Mouse (Mus musculus) adrenal gland, adult 8-10 months (tissue): Measurements from ENCODE around the gene Slc38a10. TPM values are rescaled to one million over a fixed set of nuclear protein-coding genes. Genes with fewer than 3 reads are reported as not detected.

Experiments used
- DNase-seq: peaks from one replicate; pipeline ENCODE4 v3.0.0; 2022
- total RNA-seq, 4 experiments: library from RNA; stranded (reverse); gene quantifications; 2 replicates each; pipeline ENCODE4 v1.2.4; 2022

Slc38a10 gene
- total RNA-seq, 4 experiments from 2014 or later: 155 to 215 (median 187) TPM

DNA sequence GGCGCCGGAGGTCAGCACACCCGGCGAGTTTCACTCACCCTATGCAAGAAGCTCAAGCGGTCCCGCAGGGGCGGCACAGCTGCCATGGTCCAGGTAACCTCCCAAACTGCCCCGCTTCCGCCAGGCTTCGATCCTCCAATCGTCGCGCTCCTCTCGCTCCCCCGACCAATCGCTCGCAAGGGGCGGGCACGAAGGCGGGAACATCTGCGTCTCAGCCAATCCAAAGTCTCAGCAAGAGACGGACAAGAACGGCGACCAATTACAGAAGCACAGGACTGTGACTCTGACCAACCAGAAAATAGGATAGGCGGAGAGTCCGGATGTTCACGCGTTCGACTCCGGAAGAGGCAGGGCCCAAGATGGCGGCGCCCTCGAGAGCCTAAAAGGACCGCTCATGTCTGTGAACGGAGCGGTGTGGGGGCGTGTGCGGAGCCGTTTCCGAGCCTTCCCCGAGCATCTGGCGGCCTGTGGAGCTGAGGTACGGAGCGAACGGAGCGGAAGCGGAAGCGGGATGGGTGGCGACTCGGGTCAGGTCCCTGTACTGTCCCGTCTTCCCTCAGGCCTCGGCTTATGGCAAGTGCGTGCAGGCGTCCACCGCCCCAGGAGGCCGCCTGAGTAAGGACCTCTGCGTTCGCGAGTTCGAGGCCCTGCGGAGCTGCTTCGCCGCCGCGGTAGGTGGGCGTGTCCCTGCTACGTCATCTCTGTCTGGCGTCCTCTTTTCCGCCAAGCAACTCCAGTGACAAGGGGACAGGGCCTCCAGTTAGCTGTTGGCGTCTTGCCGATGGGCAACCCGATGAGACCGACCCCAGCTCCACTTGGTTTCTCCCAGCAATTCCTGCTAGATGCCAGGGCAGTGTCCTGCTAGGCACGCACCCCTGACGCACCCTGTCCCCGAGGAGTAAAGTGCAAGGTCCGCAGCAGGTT lies 52.3 kb downstream of the Slc38a10 start, which contains the start of the genes Tepsin and Ndufaf8:
Gene Tepsin, minus strand, starts transcription at position 144 of the 924 bp plus-strand sequence.
Gene Ndufaf8, plus strand, starts transcription at position 341 of the 924 bp plus-strand sequence.
- peak; percentile 99 for DNase-seq

- peak; percentile 77 for DNase-seq
Measured at GRCm38 (mm10) chr11:120092817-120093591, 58.1 kb downstream of the Slc38a10 start.

GRCm38 (mm10) chr11:120090661-120091060 lies 60.5 kb downstream of the Slc38a10 start:
- no peak for DNase-seq

GRCm38 (mm10) chr11:120086702-120087152 lies 64.4 kb downstream of the Slc38a10 start, which contains the start of gene Cep131:
Cep131 (minus strand) TSS chr11:120086827.
- DNase-seq: peak; percentile 98

DNA sequence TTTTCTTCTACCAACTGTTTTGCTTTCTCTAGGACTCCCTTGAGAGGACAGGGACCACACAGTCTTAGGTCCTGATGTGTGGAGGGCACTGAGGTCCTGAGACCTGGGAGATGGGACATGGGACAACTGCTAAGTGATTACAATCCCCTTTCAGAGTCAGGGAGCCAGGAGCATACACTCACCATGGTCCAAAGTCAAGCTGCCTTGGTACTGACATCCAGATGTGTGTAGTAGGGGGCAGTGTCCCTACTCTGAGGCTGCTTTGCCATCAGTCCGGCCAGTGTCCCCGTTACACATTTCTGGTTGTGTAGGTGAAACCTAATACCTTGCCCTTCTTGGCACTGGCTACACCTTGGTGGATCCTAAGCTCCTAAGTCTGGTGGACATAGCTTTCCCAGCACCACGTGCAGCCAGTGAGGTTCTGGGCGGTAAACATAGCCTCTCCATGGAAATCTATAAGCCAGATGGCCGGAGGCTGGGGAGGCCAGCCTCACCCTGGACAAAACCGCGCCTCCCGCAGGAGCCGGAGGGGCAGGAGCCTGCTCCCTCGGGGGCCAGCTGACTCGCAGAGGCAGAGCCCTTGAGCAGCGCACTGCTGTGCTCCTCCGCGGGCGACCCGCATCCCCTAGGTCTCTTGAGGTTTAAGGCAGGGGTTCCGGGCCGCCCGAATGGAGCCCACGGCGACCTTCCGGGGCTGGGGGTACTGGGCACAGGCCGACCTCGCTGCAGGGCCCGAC lies 65.1 kb downstream of the Slc38a10 start:
- DNase-seq: no peak

- no peak for DNase-seq
Measured at GRCm38 (mm10) chr11:120080282-120080681, 70.9 kb downstream of the Slc38a10 start.

DNA sequence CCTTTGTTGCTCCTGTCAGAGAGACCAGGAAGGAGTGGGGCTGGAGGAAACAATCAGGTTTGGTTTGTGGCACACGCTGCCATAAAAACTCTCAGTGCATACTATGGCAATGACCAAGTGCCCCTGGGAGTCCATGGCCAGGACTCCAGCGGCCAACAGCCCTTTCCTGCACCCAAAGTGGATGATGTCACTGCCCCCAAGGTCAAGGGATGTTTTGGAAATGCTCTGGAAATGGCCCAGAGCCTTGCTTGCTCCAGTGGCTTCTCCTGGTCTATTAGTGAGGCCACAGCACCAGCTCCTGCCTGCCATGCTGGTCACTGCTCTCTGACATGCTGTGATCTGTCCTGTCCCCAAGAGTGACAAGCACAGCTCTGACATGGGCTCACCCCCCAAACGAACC lies 75.0 kb downstream of the Slc38a10 start:
- peak; percentile 89 for DNase-seq

DNA sequence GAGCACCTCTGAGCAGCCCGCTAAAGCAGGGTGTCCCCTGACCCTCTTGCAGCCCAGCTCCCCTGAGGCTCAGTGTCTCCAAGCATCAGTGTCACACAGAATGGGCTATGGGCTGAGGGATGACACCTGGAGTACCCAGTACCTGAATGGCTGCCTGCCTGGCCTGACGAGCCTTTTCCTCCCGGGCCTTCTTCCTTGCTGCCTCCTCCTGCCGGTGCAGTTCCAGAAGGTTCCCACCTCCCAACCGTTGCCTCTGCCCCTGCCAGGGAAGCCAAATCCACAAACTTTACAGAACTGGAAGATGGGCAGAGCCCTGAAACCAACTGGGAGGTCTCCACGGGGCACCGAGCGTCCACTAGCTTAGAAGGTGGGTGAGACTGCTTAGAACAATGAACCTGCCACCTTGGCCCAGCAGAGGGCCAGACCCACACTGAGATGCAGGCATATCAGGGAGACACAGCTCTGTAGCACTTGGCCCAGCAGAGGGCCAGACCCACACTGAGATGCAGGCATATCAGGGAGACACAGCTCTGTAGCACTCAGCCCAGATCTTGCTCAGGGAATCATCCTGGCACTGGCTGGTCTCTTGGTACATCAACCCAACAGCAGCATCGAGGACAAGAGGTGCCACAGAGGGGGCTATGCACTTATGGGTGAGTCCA lies 78.0 kb downstream of the Slc38a10 start:
- DNase-seq: no peak

- peak; percentile 85 for DNase-seq
Measured at GRCm38 (mm10) chr11:120071731-120072320, 79.3 kb downstream of the Slc38a10 start.

DNA sequence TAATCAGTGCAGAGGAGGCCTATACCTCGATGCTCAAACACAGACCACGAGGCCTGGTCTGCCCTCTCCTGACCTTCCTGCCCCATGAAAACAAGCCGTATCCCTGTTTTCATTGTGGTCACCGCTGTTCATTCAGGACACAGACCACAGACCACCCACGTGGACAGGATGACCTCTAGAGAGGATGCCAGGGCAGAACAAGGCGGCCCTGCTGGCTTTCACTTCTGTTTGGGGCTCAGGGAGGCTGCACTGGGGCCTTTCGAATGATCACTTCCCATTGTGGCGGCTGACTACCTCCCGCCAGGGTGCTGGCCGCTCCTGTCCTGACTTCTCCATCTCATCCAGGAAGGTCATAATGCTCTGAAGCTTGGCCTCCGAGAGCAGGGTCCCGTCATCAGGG lies 80.1 kb downstream of the Slc38a10 start:
- no peak for DNase-seq

- peak; percentile 81 for DNase-seq
Measured at GRCm38 (mm10) chr11:120070286-120070930, 80.7 kb downstream of the Slc38a10 start.

- no peak for DNase-seq
Measured at GRCm38 (mm10) chr11:120069261-120069660, 81.9 kb downstream of the Slc38a10 start.

- DNase-seq: no peak
Measured at GRCm38 (mm10) chr11:120067834-120068233, 83.3 kb downstream of the Slc38a10 start.

- DNase-seq: no peak
Measured at GRCm38 (mm10) chr11:120065291-120065690, 85.9 kb downstream of the Slc38a10 start.

DNA sequence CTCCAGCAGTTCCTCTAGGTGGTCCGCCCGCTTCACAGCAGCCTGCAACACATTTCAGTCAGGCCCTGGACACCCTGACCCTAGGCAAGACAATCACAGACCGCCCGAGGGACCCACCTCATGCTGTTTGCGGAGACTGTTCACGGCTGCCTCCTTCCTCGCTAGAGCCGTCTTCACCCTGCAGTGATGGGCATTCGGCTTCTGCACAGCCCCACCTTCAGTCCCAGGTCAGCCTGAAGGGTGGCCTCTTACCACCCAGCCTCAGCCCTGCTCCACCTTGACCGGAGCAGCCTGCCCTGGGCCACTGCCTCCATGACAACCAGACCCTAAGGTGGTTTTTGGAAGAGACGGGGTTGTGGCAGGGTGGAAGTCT lies 86.5 kb downstream of the Slc38a10 start:
- no peak for DNase-seq

- no peak for DNase-seq
Measured at GRCm38 (mm10) chr11:120064006-120064667, 87.0 kb downstream of the Slc38a10 start.

- DNase-seq: no peak
Measured at GRCm38 (mm10) chr11:120063326-120063725, 87.8 kb downstream of the Slc38a10 start.

GRCm38 (mm10) chr11:120060634-120061033 lies 90.5 kb downstream of the Slc38a10 start:
- DNase-seq: no peak

DNA sequence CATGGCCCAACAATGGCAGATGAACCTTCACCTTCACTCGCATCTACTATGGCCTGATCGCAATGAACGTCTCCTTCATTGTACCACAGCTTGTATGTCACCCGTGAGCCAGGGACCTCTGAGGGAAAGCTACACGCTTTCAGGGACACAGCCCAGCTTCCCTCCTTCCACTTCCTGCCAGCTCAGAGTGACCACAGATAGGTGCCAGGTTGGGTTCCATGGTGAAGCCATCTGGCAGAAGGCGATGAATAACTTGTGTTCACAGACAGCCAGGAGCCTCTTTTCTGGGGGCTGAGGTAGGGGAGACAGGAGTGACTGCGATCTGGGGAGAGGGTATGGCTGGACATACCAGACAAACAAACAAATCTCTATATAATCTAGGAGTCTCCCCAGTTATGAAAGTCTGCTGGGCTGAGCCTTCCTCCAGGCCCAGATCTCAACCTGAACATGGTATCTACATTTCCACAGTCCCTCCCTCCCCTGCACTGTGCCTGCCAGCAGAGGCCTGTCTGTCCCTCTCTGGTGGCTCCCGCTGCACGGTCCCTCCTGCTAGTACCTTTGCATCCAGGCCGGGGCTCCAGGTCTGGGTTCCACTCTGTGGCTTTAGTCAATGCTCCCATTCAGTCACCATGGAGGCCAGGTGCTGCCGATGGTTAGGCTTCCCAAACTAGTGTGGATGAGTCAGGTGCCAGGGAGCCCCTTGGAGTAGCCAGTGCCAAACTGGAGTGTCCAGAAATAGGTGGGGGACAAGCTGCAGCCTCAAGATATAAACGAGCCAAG lies 95.0 kb downstream of the Slc38a10 start:
- no peak for DNase-seq
